Mouse (Mus musculus) gastrocnemius, adult 8-10 months (tissue): ENCODE results near the gene Klhdc1. TPM values are rescaled to one million over a fixed set of nuclear protein-coding genes. Genes with fewer than 3 reads are reported as not detected.
A peak's percentile ranks its signal among the peaks of the same experiment; 100 is the strongest.

Source experiments
- DNase-seq, 2 experiments: peaks; one replicate each; pipeline ENCODE4 v3.0.0; 2022; ENCODE audit warnings: low spot score in 2 of 2
- total RNA-seq, 4 experiments: library from RNA; stranded (reverse); gene quantifications; 2 replicates each; pipeline ENCODE4 v1.2.4; 2022

Klhdc1 gene
- total RNA-seq, 4 experiments from 2014 or later: 22.0 to 28.8 (median 24.8) TPM

- peak; percentile 78 to 83 for DNase-seq
Measured at GRCm38 (mm10) chr12:69227776-69228466, 13.1 kb upstream of the Klhdc1 start, which contains the start of gene Pole2. Pole2 (minus strand) TSS chr12:69228195.

DNA sequence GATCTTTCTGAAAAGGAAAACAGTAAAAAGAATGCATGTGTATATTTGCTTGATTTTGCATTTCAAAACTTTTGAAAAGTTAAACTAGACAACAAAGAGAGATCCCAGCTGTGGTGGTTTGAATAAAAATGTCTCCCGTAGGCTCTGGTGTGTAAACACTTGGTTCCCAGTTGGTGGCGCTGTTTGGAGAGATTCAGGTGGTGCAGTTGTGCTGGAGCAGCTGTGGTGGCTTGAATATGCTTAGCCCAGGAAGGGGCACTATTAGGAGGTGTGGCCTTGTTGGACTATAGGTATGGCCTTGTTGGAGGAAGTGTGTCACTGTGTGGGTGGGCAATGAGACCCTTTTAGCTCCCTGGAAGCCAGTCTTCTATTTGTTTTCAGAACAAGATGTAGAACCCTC, 11.7 kb upstream of the Klhdc1 start:
- no peak for DNase-seq

DNA sequence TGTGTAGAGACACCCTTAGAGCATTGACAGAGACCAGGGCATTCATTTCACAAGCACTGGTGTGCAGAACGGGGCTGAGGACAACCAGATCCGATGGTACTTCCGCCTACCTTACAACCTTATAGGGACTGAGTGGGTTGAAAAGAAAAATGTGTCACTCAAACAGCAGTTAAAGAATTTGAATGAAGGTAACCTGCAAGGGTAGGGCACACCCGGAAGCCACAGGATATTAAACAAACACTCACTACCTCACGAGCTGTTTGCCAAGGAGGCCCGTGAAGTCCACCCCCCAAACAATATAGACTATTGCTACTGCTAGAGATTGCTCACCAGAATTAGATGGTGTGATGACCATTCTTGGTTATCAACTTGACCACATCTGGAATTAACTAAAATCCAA, 5.2 kb upstream of the Klhdc1 start:
- no peak for DNase-seq

- no peak for DNase-seq
Measured at GRCm38 (mm10) chr12:69238284-69238683, 2.7 kb upstream of the Klhdc1 start.

- no peak for DNase-seq
Measured at GRCm38 (mm10) chr12:69241405-69241770, 412 bp downstream of the Klhdc1 start.

DNA sequence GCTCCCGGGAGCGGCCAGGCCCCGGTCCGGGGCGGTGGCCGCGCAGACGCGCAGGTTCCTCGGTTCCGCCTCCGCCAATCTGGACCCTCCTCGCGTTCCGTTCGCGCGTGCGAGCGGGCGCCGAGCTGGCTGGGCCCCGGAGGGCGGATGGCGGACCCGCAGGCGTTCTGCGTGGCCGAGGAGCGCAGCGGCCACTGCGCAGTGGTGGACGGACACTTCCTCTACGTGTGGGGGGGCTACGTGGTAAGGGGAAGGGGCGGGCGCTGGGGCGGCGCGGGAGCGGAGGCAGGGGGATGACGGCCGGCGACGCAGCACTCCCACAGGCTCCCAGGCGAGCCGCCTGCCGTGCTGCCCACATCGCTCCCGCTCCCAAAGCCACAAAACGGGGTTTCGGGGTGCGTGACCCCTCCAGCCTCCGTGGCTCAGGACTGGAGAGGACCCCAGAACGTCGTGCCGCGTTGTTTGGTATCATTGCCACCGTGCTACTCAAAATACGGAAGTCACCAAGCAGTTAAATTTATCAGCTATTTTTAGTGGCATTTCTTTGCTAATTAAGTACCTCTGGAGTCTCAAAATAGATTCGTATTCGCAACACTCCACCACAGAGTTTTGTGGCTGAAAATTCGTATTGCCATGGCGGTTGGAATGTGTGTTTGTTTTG, 925 bp downstream of the Klhdc1 start:
- DNase-seq: peak; percentile 48 to 58

DNA sequence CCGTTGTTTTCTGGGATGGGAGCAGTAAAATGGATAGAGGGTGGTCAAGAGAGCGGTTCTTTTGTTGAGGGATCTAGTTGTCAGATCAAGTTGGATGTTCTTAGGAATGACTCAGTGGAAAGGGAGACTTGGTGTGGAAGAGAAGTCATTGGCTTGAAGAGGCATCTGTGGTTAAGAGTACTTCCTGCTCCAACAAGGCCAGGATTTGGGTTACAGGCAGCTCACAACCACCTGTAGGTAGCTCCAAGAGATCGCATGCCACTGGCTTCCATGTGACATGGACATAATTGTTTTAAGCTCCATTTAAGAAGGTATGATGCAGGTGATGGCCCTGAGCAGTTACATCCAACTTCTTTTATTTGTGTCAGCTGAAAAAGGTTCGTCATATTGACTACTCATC, 8.8 kb downstream of the Klhdc1 start:
- DNase-seq: no peak

DNA sequence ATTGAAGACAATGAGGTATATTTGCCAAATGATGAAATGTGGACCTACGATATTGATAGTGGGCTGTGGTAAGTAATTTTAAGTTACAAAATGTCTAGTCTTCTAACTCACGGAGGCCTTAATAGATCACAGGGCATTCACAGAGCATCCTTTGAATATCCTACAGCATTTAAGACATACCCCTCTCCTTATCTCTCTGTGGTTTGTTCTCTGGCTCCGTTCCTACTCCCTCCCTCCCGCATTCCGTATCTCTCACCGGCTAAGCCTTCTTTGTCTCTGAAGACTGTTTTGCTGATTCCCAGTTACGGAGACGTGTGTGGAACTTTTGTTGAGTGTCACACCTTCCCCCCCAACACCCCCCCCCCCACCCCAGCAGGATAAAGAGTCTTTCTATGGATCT, 9.8 kb downstream of the Klhdc1 start:
- no peak for DNase-seq

- no peak for DNase-seq
Measured at GRCm38 (mm10) chr12:69253806-69254205, 12.8 kb downstream of the Klhdc1 start.

DNA sequence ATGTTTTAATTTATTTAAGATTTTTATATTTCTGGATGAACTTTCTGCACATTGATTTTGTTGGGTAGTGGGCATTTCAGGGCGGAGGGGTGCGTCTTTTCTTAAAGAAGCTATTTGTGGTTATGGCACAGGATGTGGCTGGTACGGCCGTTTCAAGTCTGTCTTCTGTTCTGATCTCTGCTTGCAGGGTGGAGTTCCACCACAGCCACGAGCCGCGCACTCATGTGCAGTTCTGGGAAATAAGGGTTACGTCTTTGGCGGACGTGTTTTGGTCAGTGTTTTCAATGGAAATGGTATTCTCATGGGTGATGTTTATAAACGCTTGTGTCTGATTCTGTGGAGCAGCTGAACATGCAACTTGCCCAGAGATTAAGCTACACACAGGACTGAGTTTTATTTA, 16.9 kb downstream of the Klhdc1 start:
- DNase-seq: no peak

DNA sequence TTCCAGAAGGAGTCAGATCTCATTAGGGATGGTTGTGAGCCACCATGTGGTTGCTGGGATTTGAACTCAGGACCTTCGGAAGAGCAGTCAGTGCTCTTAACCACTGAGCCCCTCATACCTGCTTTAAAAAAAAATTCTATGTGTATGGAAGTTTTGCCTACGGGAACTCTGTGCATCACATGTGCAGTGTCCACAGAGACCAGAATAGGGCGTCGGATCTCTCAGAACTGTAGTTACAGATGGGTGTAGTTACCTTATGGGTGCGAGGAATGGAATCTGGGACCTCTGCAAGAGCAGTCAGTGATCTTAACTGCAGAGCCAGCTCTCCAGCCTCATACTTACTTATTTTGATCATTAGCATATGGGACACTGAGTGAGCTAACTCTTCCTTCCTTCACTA, 21.3 kb downstream of the Klhdc1 start:
- DNase-seq: no peak

DNA sequence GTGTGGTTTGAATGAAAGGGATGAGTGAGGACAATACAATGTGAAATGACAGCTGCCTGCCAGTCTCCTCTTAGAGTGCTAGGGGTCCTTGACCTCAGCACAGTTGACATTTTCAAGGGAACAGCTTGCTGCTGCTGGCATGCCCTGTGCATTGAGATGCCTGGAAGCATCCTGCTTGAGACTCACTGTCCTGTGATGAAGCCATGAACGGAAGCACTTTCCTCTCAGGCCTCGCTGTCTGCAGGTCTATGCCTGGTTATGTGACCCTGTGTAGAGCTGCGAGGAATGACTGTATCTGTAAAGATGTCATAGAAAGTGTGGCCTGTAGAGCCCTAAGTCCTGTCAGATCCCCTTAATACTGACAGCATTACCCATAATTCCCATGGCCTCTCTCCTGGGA, 24.1 kb downstream of the Klhdc1 start:
- no peak for DNase-seq

- DNase-seq: no peak
Measured at GRCm38 (mm10) chr12:69267956-69268632, 27.1 kb downstream of the Klhdc1 start.

DNA sequence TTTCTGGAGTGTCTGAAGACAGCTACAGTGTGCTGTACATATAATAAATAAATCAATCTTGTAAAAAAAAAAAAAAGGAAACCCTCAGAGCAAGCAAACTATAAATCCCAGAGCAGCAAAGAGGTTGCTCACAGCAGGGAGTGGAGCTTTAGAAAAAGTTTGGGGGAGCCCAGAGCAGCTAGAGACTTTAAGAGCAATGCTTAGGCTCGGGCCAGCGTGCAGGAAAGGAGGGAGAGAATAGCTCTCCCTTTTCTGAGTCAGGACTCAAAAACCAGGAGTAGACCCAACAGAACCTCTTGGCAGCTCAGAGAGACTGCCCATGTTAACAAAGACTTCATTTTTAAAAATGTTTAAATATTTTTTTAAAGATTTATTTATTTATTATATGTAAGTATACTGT, 28.0 kb downstream of the Klhdc1 start:
- no peak for DNase-seq

DNA sequence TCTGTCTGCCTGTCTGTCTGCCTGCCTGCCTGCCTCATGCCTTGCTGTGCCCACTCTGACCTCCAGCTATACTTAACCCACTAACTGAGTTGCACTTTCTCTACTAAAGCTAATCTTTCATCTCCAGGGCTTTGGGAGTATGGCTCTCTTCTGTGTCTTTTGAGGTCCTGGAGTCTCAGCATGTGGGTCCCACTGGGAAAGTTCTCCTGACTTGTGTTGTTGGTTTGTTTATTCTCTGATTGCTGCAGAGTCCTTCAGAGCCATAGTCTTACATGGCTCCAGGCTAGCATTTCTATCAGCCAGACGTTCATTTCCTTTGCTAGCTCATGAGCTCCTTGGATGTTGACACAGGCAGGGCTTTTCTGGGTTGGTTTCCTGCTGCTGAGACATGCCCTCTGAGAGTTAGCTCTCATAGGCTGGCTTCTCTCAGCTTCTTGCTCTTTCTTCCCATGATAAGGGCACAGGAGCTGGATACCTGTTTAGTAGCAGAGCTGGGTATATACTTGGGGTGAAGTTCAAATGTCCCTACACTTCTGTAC, 39.0 kb downstream of the Klhdc1 start:
- no peak for DNase-seq

DNA sequence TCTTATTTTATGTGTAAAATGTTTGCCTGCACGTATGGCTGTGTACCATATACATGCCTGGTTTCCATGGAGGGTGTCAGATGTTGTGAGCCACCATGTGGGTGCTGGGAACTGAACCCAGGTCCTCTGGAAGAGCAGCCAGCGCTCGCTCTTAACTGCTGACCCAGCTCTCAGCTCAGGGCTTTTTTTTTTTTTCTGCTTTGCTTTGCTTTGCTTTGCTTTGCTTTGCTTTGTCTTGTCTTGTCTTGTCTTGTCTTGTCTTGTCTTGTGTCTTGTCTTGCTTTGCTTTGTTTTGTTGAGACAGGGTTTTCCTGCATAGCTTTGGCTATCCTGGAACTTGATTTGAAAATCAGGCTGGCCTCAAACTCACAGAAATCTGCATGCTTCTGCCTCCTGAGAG, 39.9 kb downstream of the Klhdc1 start:
- no peak for DNase-seq

GRCm38 (mm10) chr12:69283146-69283545, 42.2 kb downstream of the Klhdc1 start:
- DNase-seq: no peak

- DNase-seq: no peak
Measured at GRCm38 (mm10) chr12:69287535-69287934, 46.6 kb downstream of the Klhdc1 start.

GRCm38 (mm10) chr12:69288699-69289098, 47.7 kb downstream of the Klhdc1 start:
- DNase-seq: no peak

GRCm38 (mm10) chr12:69292401-69292800, 51.4 kb downstream of the Klhdc1 start:
- DNase-seq: peak in 1 of 2 experiments; percentile 37

DNA sequence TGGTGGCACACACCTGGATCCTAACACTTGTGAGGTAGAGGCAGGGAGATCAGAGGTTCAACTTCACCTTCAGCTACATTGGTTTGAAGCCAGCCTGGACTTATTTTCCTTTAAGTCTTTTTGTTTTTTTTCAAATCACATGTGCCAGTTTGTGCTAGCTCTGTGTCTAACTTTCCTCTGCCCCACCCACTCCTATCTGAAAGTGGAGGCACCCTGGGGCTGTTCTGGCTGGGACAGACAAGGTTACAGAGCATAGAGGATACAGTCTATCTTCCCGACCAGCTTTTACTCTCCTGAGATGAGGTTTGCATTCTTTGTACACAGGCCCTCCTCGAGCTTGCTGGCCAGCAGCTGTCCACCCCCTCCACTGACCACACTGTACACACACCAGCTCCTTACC, 52.8 kb downstream of the Klhdc1 start:
- no peak for DNase-seq

DNA sequence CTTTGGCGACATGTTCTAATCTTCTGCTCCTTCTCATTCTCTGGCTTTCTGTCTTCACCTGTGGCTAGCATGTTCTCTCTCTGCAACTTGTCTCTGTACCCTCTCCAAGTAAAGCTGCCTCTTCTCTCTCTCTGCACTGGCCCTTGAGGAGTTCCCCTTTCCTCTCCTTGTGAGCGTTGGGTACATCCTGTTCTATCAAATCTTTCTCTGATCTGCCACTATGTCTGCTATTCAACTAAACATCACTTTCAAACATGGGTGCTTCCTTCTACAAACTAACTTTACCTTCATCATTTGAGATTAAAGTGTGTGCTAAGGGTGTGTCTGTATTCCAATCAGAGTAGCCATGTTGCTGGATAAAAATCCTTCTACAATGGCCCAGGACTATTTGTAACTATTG, 54.0 kb downstream of the Klhdc1 start:
- DNase-seq: no peak
